Mouse (Mus musculus): ENCODE data around the gene Cbarp. TPM values are rescaled to one million over a fixed set of nuclear protein-coding genes. Genes with fewer than 3 reads are reported as not detected.

Cbarp gene
- polyA plus RNA-seq, 1 experiment from 2014 or later = 13.8 TPM

DNA sequence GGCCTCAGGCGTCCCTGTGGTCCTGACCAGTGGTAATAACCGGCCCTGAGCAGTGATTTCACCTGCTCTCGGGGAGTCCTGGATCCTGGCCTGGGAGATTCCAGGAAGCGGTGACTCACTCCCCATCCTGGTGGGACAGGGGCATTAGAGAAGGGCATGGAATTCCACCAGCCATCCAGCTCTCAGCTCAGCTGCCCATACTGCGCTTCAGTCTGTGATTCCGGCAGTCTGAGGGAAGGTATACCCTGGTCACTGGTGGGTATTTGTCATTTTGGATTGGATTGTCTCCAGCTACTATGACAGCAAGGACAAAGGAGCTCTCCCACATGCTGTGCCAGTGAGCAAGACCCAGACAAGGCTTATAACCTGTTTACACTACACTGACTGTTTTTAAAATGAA is 33.0 kb downstream of the Cbarp start:
- H3K9ac ChIP-seq = no peak overlapping the region
- peaks cover 2% of the 10 kb centered on the region for H3K4me1 ChIP-seq
- 69% methylated on average over 6 of the region's 6 CpGs for WGBS
- H3K9me3 ChIP-seq = no peaks in the 10 kb centered on the region
- H3K36me3 ChIP-seq (replicated peaks) = no peaks in the 10 kb centered on the region
- H3K4me2 ChIP-seq = no peak overlapping the region
- H3K27me3 ChIP-seq = peaks cover 4% of the 10 kb centered on the region; the same call in 1 of the 2 replicates
- H3K4me3 ChIP-seq (replicated peaks) = no peak overlapping the region
- no peak overlapping the region for H3K27ac ChIP-seq
- ATAC-seq (ENCODE audit: low FRiP score) = no peak

DNA sequence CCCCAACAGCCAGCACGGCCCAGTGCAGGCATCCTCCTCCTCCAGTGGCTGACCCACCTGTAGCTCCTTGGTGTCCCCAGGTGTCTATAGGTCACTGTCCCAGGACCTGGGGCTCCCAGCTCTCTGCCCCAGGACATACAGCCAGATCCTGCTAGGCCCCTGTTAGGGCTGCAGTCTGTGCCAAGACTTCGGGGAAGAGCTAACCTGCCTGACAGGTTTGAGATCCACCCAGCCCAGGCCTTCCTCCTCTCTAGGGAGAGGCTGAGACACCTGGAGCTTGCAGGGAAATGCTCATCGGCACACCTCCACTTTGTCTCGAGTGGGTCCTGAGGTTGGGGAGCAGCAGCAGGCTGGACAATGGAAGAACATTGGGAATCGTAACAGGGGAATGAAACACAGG is 34.7 kb downstream of the Cbarp start:
- no peak for ATAC-seq (ENCODE audit: low FRiP score)
- 77% methylated on average over 5 of the region's 5 CpGs for WGBS

DNA sequence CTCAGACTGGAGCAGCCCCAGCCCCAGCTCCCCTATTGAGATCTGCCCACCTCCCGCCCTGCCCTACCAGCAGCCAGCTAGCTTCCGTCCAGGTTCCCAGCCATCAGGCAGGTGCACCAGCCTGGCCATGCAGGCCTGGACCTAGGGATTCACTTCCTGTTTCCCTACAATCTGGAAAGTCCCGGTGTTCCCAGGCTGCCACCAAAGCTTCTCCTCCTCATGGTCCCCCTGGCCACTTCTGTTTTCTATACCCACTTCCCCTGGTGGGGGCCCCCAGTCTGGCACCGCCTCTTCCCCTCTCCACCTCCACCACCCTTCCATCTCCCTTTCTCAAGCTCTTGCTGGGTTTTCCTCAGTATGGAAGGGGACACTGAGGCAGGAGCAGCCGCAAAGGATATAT is 35.2 kb downstream of the Cbarp start, which contains the start of gene Sbno2:
Gene Sbno2 (minus strand): TSS at position 112 of the 400 bp plus-strand sequence.
- 73% methylated on average over 5 of the region's 5 CpGs for WGBS
- no peak within 1 kb of the TSS for H3K9ac ChIP-seq
- H3K9me3 ChIP-seq = no peaks in the 10 kb centered on the region
- no peak for ATAC-seq (ENCODE audit: low FRiP score)
- peaks cover 18% of the 10 kb centered on the region for H3K4me1 ChIP-seq
- no peak within 1 kb of the TSS for H3K4me2 ChIP-seq
- H3K27ac ChIP-seq = no peak within 1 kb of the TSS
- no peak within 1 kb of the TSS for H3K4me3 ChIP-seq (replicated peaks)
- H3K27me3 ChIP-seq = peaks cover 4% of the 10 kb centered on the region; the same call in 1 of the 2 replicates
- H3K36me3 ChIP-seq (replicated peaks) = no peaks in the 10 kb centered on the region

More for the DNA sequence above, 34.7 kb downstream of the Cbarp start:
- H3K4me1 ChIP-seq = peaks cover 13% of the 10 kb centered on the region
- no peak overlapping the region for H3K27ac ChIP-seq
- H3K4me3 ChIP-seq (replicated peaks) = no peak overlapping the region
- H3K4me2 ChIP-seq = no peak overlapping the region
- H3K36me3 ChIP-seq (replicated peaks) = no peaks in the 10 kb centered on the region
- no peak overlapping the region for H3K9ac ChIP-seq
- H3K9me3 ChIP-seq = no peaks in the 10 kb centered on the region
- peaks cover 4% of the 10 kb centered on the region; the same call in 1 of the 2 replicates for H3K27me3 ChIP-seq

DNA sequence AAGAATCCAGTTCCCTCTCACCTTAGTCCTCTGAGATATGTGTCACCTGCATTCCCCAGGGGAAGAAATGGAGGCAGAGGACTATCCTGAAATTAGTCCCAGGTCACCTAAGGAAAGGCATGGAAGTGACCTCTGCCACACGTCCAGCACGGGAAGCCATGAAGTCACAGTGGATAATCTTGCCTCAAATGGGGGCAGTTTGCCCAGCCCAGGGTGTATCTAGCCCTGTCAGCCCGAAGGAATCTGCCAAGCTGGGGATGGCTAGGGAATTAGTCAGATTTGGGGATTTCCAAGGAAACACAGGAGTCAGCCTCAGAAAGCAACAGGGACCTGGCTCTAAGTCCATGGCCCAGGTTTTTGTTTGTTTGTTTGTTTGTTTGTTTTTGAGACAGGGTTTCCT is 36.5 kb downstream of the Cbarp start:
- no peak overlapping the region for H3K4me2 ChIP-seq
- H3K9me3 ChIP-seq = no peaks in the 10 kb centered on the region
- no peak for ATAC-seq (ENCODE audit: low FRiP score)
- H3K9ac ChIP-seq = no peak overlapping the region
- H3K4me3 ChIP-seq (replicated peaks) = no peak overlapping the region
- no peaks in the 10 kb centered on the region for H3K36me3 ChIP-seq (replicated peaks)
- no peak overlapping the region for H3K27ac ChIP-seq
- WGBS = 75% methylated on average over 3 of the region's 3 CpGs
- peaks cover 4% of the 10 kb centered on the region; the same call in 1 of the 2 replicates for H3K27me3 ChIP-seq
- H3K4me1 ChIP-seq = peaks cover 18% of the 10 kb centered on the region

DNA sequence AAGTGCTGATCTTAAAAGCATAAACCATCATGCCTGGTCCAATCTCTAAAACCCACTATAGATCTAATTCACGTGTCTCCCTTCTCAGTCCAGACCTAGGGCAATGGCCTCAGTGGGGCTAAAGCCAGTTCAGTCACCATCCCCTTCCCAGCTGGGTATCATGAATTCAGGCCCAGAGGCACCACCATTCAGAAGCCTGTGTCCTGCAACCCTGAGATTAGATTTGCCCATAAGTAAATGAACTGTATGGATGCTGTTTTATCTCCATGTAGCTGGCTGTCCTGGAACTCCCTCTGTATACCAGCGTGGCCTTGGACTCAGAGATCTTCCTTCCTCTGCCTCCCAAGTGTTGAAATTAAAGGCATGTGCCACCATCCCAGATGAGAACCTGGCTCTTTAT is 37.6 kb downstream of the Cbarp start:
- H3K4me3 ChIP-seq (replicated peaks) = no peak overlapping the region
- peak; percentile 14; the same call in 1 of the 2 replicates for ATAC-seq (ENCODE audit: low FRiP score)
- H3K36me3 ChIP-seq (replicated peaks) = no peaks in the 10 kb centered on the region
- peak overlapping the region; percentile 79 for H3K4me2 ChIP-seq
- WGBS = 78% methylated on average over 2 of the region's 2 CpGs
- H3K4me1 ChIP-seq = peaks cover 18% of the 10 kb centered on the region
- no peak overlapping the region for H3K27ac ChIP-seq
- peaks cover 4% of the 10 kb centered on the region; the same call in 1 of the 2 replicates for H3K27me3 ChIP-seq
- no peaks in the 10 kb centered on the region for H3K9me3 ChIP-seq
- H3K9ac ChIP-seq = no peak overlapping the region

DNA sequence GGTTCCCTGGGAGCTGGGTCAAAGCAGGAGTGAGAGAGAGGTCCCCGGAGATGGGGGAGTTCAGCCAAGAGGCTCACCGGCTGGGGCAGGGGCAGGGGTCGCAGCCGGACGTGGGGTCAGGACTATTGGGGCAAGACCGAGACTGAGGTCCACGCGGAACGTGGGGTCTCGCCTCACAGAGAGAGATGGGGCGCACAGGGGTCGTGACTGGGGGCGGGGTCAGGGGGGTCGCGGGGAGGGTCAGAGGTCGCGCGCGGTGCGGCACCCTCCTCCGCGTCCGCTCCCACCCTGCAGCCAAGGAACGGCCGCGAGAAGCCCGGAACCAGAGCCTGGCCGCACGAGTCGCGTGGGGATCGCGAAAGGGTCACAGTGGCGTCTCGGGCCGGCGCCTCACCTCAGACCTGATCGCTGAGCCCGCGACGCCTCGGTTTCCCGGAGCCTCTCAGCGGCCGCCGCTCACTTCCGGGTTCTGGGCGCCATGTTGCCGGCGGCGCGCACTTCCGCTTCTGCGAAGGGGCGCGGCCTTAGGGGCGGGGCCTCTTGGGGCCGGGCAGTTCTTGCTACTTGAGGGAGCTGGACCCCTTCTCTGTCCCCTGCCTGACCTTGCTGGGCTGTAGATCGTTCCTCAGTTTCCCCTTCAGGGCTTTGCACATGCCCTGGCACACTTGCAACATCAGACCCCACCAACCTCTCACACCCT is 38.3 kb downstream of the Cbarp start:
- Histone ChIP-seq H3K9me3 (no peaks in the 10 kb centered on the region), H3K27ac (0 out of 2 replicates have a peak overlapping the region, but pooled peaks have one; percentile 59), H3K4me3 (replicated peaks) (peak overlapping the region; percentile 93), H3K27me3 (peaks cover 4% of the 10 kb centered on the region; the same call in 1 of the 2 replicates), H3K4me1 (peaks cover 23% of the 10 kb centered on the region), H3K4me2 (peak overlapping the region; percentile 79), H3K36me3 (replicated peaks) (no peaks in the 10 kb centered on the region), H3K9ac (peak overlapping the region; percentile 79)
- peak; percentile 92 for ATAC-seq (ENCODE audit: low FRiP score)
- under 1% methylated on average over 59 of the region's 59 CpGs for WGBS

DNA sequence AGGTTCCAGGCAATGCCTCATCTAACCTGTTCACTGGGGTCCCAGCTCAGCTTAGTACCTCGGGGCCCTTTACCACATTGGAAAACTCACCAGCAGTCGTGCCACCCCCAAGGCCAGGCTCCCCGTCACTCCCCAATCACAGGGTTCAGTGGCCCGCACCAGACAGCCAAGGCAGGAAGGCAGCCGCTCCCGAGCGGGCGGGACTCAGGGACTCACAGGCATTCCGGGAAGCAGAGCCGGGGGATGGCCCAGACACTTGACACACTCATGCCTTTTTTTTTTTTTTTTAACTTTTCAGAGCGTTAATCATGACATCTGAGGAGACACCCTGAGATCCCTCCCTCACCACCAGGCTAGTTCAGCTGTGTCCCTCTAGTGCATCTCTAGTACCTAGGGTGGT is 39.7 kb downstream of the Cbarp start:
- no peak for ATAC-seq (ENCODE audit: low FRiP score)
- Histone ChIP-seq H3K27ac (no peak overlapping the region), H3K36me3 (replicated peaks) (no peaks in the 10 kb centered on the region), H3K9me3 (no peaks in the 10 kb centered on the region), H3K4me3 (replicated peaks) (no peak overlapping the region), H3K9ac (no peak overlapping the region), H3K4me2 (peak overlapping the region; percentile 79; the same call in 1 of the 2 replicates), H3K4me1 (peaks cover 27% of the 10 kb centered on the region), H3K27me3 (peaks cover 4% of the 10 kb centered on the region; the same call in 1 of the 2 replicates)
- WGBS = 68% methylated on average over 11 of the region's 11 CpGs

DNA sequence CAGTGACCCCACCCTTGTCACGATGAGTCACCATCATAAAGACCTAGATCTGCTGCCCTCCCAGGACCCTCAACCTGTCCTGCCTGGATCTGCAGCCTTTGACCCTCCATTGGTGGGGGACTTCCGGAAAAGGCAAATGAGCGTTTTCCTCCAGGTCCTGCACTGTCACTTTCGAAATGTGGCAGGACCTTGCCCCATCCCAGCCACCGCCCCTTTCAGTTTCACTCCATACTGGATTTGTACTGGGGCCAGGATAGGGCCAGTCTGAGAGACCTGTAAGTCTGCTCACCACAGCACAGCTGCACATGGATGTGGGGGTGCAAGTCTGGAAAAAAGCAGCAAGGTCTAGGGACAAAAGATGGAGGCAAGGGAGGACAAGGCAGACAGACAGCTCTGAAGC is 42.0 kb downstream of the Cbarp start:
- H3K27ac ChIP-seq = no peak overlapping the region
- no peak overlapping the region for H3K4me2 ChIP-seq
- peaks cover 27% of the 10 kb centered on the region for H3K4me1 ChIP-seq
- ATAC-seq (ENCODE audit: low FRiP score) = no peak
- H3K36me3 ChIP-seq (replicated peaks) = no peaks in the 10 kb centered on the region
- no peaks in the 10 kb centered on the region for H3K27me3 ChIP-seq
- 89% methylated on average over 5 of the region's 5 CpGs for WGBS
- H3K4me3 ChIP-seq (replicated peaks) = no peak overlapping the region
- H3K9ac ChIP-seq = no peak overlapping the region
- no peaks in the 10 kb centered on the region for H3K9me3 ChIP-seq

DNA sequence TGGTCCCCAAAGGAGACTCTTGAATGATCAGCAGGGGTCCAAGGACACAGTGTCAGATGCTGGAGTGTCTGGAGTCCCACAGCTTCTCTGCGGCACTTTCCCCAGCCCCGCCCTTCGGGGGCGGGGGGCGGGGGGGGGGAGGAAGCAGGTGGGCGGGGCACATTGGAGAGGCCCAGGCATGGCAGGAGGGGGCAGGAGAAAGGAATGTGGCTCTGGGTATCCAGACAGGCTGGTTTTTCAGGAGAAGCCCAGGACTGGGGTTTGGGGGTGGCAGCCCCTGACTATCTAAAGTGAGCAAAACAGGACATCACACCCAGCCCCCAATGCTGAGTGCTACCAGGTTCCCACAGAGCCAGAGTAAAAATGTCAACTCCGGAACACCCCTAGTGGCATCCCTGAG is 43.4 kb downstream of the Cbarp start:
- Histone ChIP-seq H3K9ac (no peak overlapping the region), H3K27ac (no peak overlapping the region), H3K4me3 (replicated peaks) (no peak overlapping the region), H3K36me3 (replicated peaks) (no peaks in the 10 kb centered on the region), H3K4me2 (no peak overlapping the region), H3K9me3 (no peaks in the 10 kb centered on the region), H3K27me3 (no peaks in the 10 kb centered on the region), H3K4me1 (peaks cover 24% of the 10 kb centered on the region)
- no peak for ATAC-seq (ENCODE audit: low FRiP score)
- WGBS = 19% methylated on average over 7 of the region's 7 CpGs

DNA sequence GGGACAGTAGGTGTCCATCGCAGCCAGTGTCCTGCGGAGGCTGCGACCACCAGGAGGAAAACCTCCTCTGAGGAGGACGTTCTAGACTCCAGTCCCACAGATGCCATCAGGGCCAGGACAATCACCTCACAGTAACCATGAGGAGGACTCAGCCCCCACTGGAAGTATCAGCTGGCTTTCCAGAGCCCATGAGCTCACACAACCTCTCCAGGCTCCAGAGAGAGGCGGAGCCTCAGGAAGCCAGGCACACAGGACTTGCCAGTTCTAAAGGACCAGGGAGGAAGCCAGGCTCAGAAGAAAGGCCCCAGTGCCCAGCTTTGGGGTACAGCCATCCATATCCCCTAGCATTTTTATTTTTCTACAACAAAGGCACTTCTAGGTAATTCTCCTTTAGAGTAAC is 45.1 kb downstream of the Cbarp start:
- ATAC-seq (ENCODE audit: low FRiP score) = no peak
- Histone ChIP-seq H3K4me3 (replicated peaks) (no peak overlapping the region), H3K4me1 (peaks cover 10% of the 10 kb centered on the region), H3K9me3 (no peaks in the 10 kb centered on the region), H3K27ac (no peak overlapping the region), H3K36me3 (replicated peaks) (no peaks in the 10 kb centered on the region), H3K4me2 (no peak overlapping the region), H3K27me3 (no peaks in the 10 kb centered on the region), H3K9ac (no peak overlapping the region)
- 90% methylated on average over 5 of the region's 5 CpGs for WGBS

DNA sequence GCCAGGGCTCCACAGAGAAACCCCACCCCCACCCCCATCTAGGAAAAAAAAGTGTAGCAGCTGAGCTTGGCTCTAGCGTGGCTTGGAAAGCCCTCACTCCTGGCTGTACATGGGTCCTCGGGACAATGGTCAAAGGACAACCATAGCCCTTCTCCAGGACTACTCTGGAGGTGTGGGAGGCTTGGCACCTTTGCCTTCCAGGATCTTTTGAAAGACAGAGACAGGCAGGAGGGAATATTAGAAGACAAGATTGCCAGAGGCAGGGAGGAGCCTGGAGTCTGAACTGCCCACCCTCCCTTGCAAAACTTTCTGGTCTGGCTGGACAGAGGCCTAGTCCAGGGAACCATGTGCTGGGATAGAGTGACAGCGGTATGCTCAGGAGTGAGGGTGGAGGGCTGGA is 46.0 kb downstream of the Cbarp start:
- Histone ChIP-seq H3K4me1 (peaks cover 9% of the 10 kb centered on the region), H3K4me2 (no peak overlapping the region), H3K9ac (no peak overlapping the region), H3K27ac (no peak overlapping the region), H3K4me3 (replicated peaks) (no peak overlapping the region), H3K36me3 (replicated peaks) (no peaks in the 10 kb centered on the region), H3K27me3 (no peaks in the 10 kb centered on the region), H3K9me3 (no peaks in the 10 kb centered on the region)
- WGBS = 77% methylated on average over 3 of the region's 3 CpGs
- no peak for ATAC-seq (ENCODE audit: low FRiP score)

DNA sequence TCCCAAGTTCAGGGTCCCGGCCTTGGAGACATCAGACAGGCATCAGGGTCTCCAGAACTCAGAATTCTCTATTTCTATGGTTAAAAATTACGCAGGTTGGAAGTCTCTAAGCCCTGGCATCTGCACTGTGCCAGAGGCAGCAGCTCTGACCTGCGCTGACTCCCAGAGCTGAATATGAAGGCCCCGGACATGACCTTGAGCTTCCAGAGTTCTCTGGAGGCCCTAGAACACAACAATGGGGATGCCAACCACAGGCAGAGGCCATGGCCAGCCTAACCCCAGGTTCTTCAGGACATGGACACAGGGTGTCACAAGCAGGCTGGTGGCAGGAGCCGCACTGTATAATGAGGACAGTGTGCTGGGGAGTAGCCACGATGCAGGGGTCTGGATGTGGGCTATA is 46.5 kb downstream of the Cbarp start:
- WGBS = 92% methylated on average over 6 of the region's 6 CpGs
- H3K9ac ChIP-seq = no peak overlapping the region
- H3K36me3 ChIP-seq (replicated peaks) = no peaks in the 10 kb centered on the region
- no peaks in the 10 kb centered on the region for H3K27me3 ChIP-seq
- H3K4me1 ChIP-seq = peaks cover 9% of the 10 kb centered on the region
- H3K9me3 ChIP-seq = no peaks in the 10 kb centered on the region
- no peak overlapping the region for H3K4me3 ChIP-seq (replicated peaks)
- H3K27ac ChIP-seq = no peak overlapping the region
- H3K4me2 ChIP-seq = no peak overlapping the region
- ATAC-seq (ENCODE audit: low FRiP score) = no peak

DNA sequence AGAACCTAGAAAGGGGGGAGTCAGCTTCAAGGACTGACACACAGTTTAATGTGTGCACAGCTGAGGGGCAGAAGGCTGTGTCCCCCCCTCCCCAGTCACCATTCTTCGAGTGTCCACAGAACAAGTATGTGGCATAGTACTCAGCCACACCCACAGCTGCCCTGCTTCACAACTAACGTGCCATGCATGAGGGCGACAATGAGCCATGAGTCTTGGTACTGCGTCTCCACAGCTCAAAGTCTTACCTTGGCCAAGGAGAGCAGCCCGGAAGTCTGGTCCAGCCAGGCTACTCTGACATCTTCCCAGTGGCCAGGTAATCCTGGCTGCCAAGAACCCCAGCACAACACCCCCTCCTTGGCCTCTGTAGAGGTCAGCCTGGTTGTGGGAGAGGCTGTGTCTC is 47.9 kb downstream of the Cbarp start:
- no peaks in the 10 kb centered on the region for H3K27me3 ChIP-seq
- 93% methylated on average over 5 of the region's 5 CpGs for WGBS
- no peaks in the 10 kb centered on the region for H3K9me3 ChIP-seq
- H3K36me3 ChIP-seq (replicated peaks) = no peaks in the 10 kb centered on the region
- ATAC-seq (ENCODE audit: low FRiP score) = no peak
- H3K27ac ChIP-seq = no peak overlapping the region
- no peak overlapping the region for H3K4me2 ChIP-seq
- peaks cover 8% of the 10 kb centered on the region for H3K4me1 ChIP-seq
- no peak overlapping the region; the same call in 1 of the 2 replicates for H3K9ac ChIP-seq
- H3K4me3 ChIP-seq (replicated peaks) = no peak overlapping the region
